Mouse (Mus musculus): Measurements from ENCODE around the gene Tmem185b. TPM values are rescaled to one million over a fixed set of nuclear protein-coding genes. Genes with fewer than 3 reads are reported as not detected.

The Tmem185b gene
- total and polyA plus RNA-seq, 3 experiments: 25.2 to 35.8 TPM; not detected in 1

GRCm38 (mm10) chr1:119494712-119495395 is 31.1 kb upstream of the Tmem185b start:
- peaks cover 0 to 5% of the 10 kb centered on the region in 2 experiments; a peak in 2 of 4 replicates for H3K36me3 ChIP-seq (ENCODE audit: control insufficient read depth in 1 of 2, insufficient read depth in 2 of 2, low read length in 2 of 2)
- H3K9ac ChIP-seq (ENCODE audit: control insufficient read depth, low read depth, low read length, poor library complexity, severe bottlenecking): no peak overlapping the region
- no peaks in the 10 kb centered on the region for H3K9me3 ChIP-seq (replicated peaks; ENCODE audit: insufficient read depth, low read length)
- no peak overlapping the region for H3K27ac ChIP-seq (ENCODE audit: control insufficient read depth, low read depth, low read length)
- no peak for DNase-seq (ENCODE audit: low read depth, low spot score)
- no peaks in the 10 kb centered on the region for H3K27me3 ChIP-seq (ENCODE audit: control insufficient read depth in 1 of 2, insufficient read depth in 2 of 2, low read length in 2 of 2)
- no peak for TF ChIP-seq POLR2AphosphoS2 (IDR thresholded peaks at IDR 0.05; ENCODE audit: low read length)
- TF ChIP-seq MAFK (IDR thresholded peaks at IDR 0.05; ENCODE audit: borderline replicate concordance, low read depth, low read length): no peak
- no peak for TF ChIP-seq MYC (IDR thresholded peaks at IDR 0.05; ENCODE audit: low read depth, low read length)
- TF ChIP-seq E2F4 (IDR thresholded peaks at IDR 0.05; ENCODE audit: borderline replicate concordance, low read depth, low read length): no peak
- no peak for TF ChIP-seq SMC3 (IDR thresholded peaks at IDR 0.05; ENCODE audit: low read depth, low read length)
- no peak for TF ChIP-seq SIN3A (IDR thresholded peaks at IDR 0.05; ENCODE audit: low read length)
- no peak for TF ChIP-seq ETS1 (IDR thresholded peaks at IDR 0.05; ENCODE audit: low read depth, low read length)
- TF ChIP-seq JUND (IDR thresholded peaks at IDR 0.05; ENCODE audit: low read depth, low read length): no peak
- H3K79me2 ChIP-seq (ENCODE audit: control insufficient read depth, insufficient read depth, low read length, poor library complexity): peaks cover 1% of the 10 kb centered on the region; the same call in 1 of the 2 replicates
- peaks cover 0 to 6% of the 10 kb centered on the region in 2 experiments; a peak in 2 of 4 replicates for H3K4me1 ChIP-seq (ENCODE audit: control insufficient read depth in 1 of 2, insufficient read depth in 2 of 2, low read length in 2 of 2)
- H3K4me3 ChIP-seq (ENCODE audit: control insufficient read depth in 1 of 2, insufficient read depth in 1 of 2, low read depth in 2 of 2, low read length in 2 of 2): no peak overlapping the region

- H3K4me3 ChIP-seq (ENCODE audit: control insufficient read depth in 1 of 2, insufficient read depth in 1 of 2, low read depth in 2 of 2, low read length in 2 of 2): no peak overlapping the region
- peaks cover 0 to 6% of the 10 kb centered on the region in 2 experiments; a peak in 2 of 4 replicates for H3K4me1 ChIP-seq (ENCODE audit: control insufficient read depth in 1 of 2, insufficient read depth in 2 of 2, low read length in 2 of 2)
- H3K36me3 ChIP-seq (ENCODE audit: control insufficient read depth in 1 of 2, insufficient read depth in 2 of 2, low read length in 2 of 2): peaks cover 0 to 5% of the 10 kb centered on the region in 2 experiments; a peak in 2 of 4 replicates
- H3K9me3 ChIP-seq (replicated peaks; ENCODE audit: insufficient read depth, low read length): no peaks in the 10 kb centered on the region
- DNase-seq (ENCODE audit: low read depth, low spot score): no peak
- TF ChIP-seq MXI1 (IDR thresholded peaks at IDR 0.05; ENCODE audit: low read depth, low read length) (no peak), ZC3H11A (IDR thresholded peaks at IDR 0.05; ENCODE audit: low read depth, low read length) (no peak), RAD21 (IDR thresholded peaks at IDR 0.05; ENCODE audit: low read depth, low read length) (no peak), MAZ (IDR thresholded peaks at IDR 0.05; ENCODE audit: low read depth, low read length) (no peak), MYC (IDR thresholded peaks at IDR 0.05; ENCODE audit: low read depth, low read length) (no peak), KAT2A (conservative IDR thresholded peaks at IDR 0.05; ENCODE audit: low read depth, low read length) (no peak), USF1 (IDR thresholded peaks at IDR 0.05; ENCODE audit: low read depth, low read length) (no peak), SIN3A (IDR thresholded peaks at IDR 0.05; ENCODE audit: low read length) (no peak), MYB (IDR thresholded peaks at IDR 0.05; ENCODE audit: low read depth, low read length) (no peak), GATA1 (IDR thresholded peaks at IDR 0.05; ENCODE audit: low read depth, low read length) (no peak), ZMIZ1 (IDR thresholded peaks at IDR 0.05; ENCODE audit: low read depth, low read length) (no peak), POLR2A (IDR thresholded peaks at IDR 0.05; ENCODE audit: control insufficient read depth in 1 of 2, insufficient read depth in 1 of 2, low read depth in 1 of 2, low read length in 2 of 2, poor library complexity in 1 of 2) (no peak)
- H3K27ac ChIP-seq (ENCODE audit: control insufficient read depth, low read depth, low read length): no peak overlapping the region
- H3K9ac ChIP-seq (ENCODE audit: control insufficient read depth, low read depth, low read length, poor library complexity, severe bottlenecking): no peak overlapping the region
- H3K27me3 ChIP-seq (ENCODE audit: control insufficient read depth in 1 of 2, insufficient read depth in 2 of 2, low read length in 2 of 2): no peaks in the 10 kb centered on the region
- no peaks in the 10 kb centered on the region for H3K79me2 ChIP-seq (ENCODE audit: control insufficient read depth, insufficient read depth, low read length, poor library complexity)
These were observed 30.6 kb upstream of the Tmem185b start for GRCm38 (mm10) chr1:119495396-119495775.
